Mouse (Mus musculus): ENCODE measurements around the gene Vmn2r121. TPM values are rescaled to one million over a fixed set of nuclear protein-coding genes. Genes with fewer than 3 reads are reported as not detected.

The Vmn2r121 gene
- polyA plus RNA-seq (2014; fragmentation: Nextera tagmentation; extraction: Ambion mirVana), result not detected in 2 replicates

DNA sequence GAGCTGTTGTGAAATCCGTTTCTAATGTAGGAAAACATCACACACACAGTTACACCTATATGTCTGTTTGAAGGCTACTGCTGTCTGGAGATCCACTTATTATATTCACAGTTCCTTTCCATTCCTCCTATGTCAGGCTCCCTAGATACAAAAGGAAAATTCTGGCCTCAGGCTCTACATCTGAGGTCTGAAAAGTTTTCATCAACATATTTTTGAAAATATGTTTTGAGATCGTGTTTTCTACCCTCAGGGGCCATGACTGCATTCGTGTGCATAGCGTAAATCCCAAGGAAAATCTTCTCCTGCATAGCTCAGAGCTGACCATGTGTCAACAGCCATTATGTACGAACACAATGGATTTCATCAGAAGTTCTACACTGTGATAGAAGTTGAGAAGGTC is at the start of gene Vmn2r121:
Vmn2r121 (minus strand) TSS at position 101 of the 400 bp plus-strand sequence.
- H3K27me3 ChIP-seq (ENCODE audit: insufficient read depth, low read length), result no peaks in the 10 kb centered on the region
- WGBS, result 57% methylated on average over 5 of the region's 5 CpGs
- H3K27ac ChIP-seq (ENCODE audit: low read depth), result no peak within 1 kb of the TSS
- no peaks in the 10 kb centered on the region for H3K9me3 ChIP-seq (ENCODE audit: low read depth, low read length)
- H3K4me2 ChIP-seq, result no peak within 1 kb of the TSS
- DNase-seq (no peak), ATAC-seq (ENCODE audit: insufficient read depth) (no peak)
- TF ChIP-seq CTCF (IDR thresholded peaks at IDR 0.05; ENCODE audit: low read depth), result no peak
- no peak within 1 kb of the TSS for H3K4me3 ChIP-seq (ENCODE audit: low read depth, low read length)
- H3K4me1 ChIP-seq (ENCODE audit: insufficient read depth), result no peaks in the 10 kb centered on the region
- no peaks in the 10 kb centered on the region for H3K36me3 ChIP-seq (ENCODE audit: insufficient read depth)
- no peak within 1 kb of the TSS for H3K9ac ChIP-seq
